Mouse (Mus musculus) ES-Bruce4 (cell line): ENCODE measurements around the gene Arrdc3. TPM values are rescaled to one million over a fixed set of nuclear protein-coding genes. Genes with fewer than 3 reads are reported as not detected.

Source experiments
- H3K27ac ChIP-seq: 2 replicates; pipeline ENCODE4 v1.5.1; 2012; ENCODE audit warnings: low read length, inconsistent platforms; ENCODE audit not compliant: insufficient read depth
- H3K27me3 ChIP-seq: 2 replicates; pipeline ENCODE4 v1.6.1; 2012; ENCODE audit warnings: mild to moderate bottlenecking, low read length, inconsistent platforms; ENCODE audit not compliant: control insufficient read depth, poor library complexity, insufficient read depth, severe bottlenecking
- H3K36me3 ChIP-seq: 2 replicates; pipeline ENCODE4 v1.6.1; 2012; ENCODE audit warnings: inconsistent platforms, mild to moderate bottlenecking, low read length, moderate library complexity; ENCODE audit not compliant: control insufficient read depth, poor library complexity, insufficient read depth, severe bottlenecking
- H3K4me1 ChIP-seq: one replicate; pipeline ENCODE4 v1.8.1; 2011; ENCODE audit warnings: low read length; ENCODE audit not compliant: control insufficient read depth, insufficient read depth
- H3K4me3 ChIP-seq: 2 replicates; pipeline ENCODE4 v1.5.1; 2011; ENCODE audit warnings: low read depth, mild to moderate bottlenecking, low read length
- H3K9ac ChIP-seq: 2 replicates; pipeline ENCODE4 v1.6.1; 2012; ENCODE audit warnings: low read depth, mild to moderate bottlenecking, inconsistent platforms; ENCODE audit not compliant: poor library complexity, severe bottlenecking
- H3K9me3 ChIP-seq: replicated peaks from 2 replicates; pipeline ENCODE4 v1.6.1; 2012; ENCODE audit warnings: mild to moderate bottlenecking, low read length, inconsistent platforms; ENCODE audit not compliant: control insufficient read depth, poor library complexity, insufficient read depth, severe bottlenecking
- CTCF ChIP-seq: IDR thresholded peaks from one replicate; pipeline ENCODE4 v1.8.1; 2011; ENCODE audit warnings: low read depth, low read length
- EP300 ChIP-seq: IDR thresholded peaks from 2 replicates; pipeline ENCODE4 v1.6.1; 2011; ENCODE audit warnings: low read depth, low read length; ENCODE audit not compliant: insufficient read depth
- POLR2A ChIP-seq: IDR thresholded peaks from one replicate; pipeline ENCODE4 v1.8.1; 2011; ENCODE audit warnings: low read length; ENCODE audit not compliant: insufficient read depth
- polyA plus RNA-seq: library from polyadenylated mRNA; stranded (reverse); fragments of >200 nt; gene quantifications from 2 replicates; pipeline ENCODE4 v1.2.4, GENCODE M21; 2011; ENCODE audit warnings: low read depth; ENCODE audit not compliant: missing spikeins, insufficient read depth, insufficient read length

Arrdc3 gene
- polyA plus RNA-seq: 27.5 and 29.5 TPM in 2 replicates

DNA sequence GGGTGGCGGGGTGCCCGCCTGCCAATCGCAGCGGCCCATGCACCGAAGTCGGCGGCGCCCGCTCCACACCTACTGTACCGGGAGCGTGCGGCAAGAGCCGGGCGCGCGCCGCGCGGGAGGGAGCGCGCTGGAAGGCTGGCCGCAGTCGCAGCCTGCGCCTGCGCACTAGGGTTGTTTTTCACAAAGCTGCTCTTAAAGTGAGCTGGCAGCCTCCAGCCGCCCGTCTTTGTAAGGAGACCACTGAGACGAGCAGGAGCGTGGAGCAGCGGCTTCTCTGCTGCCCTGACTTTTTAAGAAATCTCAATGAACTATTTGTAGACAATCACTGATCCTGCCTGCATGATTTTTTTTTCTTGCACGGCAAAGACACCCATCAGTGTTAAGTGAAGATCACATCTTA is at the start of gene Arrdc3:
TSS of gene Arrdc3 (plus strand) at position 195 of the 400 bp plus-strand sequence.
- no peaks in the 10 kb centered on the region for H3K4me1 ChIP-seq
- peak within 1 kb of the TSS; percentile 98 for H3K27ac ChIP-seq
- peaks cover 7% of the 10 kb centered on the region for H3K36me3 ChIP-seq
- peak within 1 kb of the TSS; percentile 83 for H3K9ac ChIP-seq
- no peaks in the 10 kb centered on the region for H3K27me3 ChIP-seq
- TF ChIP-seq POLR2A: peak; percentile 99
- TF ChIP-seq EP300: 0 out of 2 replicates have a peak, but pooled peaks have one; percentile 24
- TF ChIP-seq CTCF: no peak
- H3K9me3 ChIP-seq: no peaks in the 10 kb centered on the region
- peak within 1 kb of the TSS; percentile 80 for H3K4me3 ChIP-seq

DNA sequence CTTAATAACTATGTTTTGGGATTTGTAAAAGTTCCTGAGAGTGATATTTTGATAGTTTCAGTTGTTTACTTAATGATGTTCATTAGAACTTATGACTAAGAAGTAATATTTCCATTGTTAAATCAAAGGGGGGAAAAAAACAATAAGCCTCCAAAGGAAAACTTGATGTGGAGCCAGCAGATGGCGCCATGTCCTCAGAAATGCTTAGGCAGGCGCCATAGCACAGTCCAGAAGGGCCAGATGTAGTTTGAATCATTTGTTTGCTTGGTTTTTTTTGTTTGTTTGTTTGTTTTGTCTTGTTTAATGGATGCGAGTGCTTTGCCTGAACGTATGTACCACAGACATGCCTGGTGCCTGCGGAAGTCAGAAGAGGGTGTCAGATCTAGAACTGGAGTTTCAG is 21.0 kb upstream of the Arrdc3 start:
- H3K4me1 ChIP-seq: no peaks in the 10 kb centered on the region
- TF ChIP-seq CTCF (peak; percentile 78), EP300 (no peak)
- no peak overlapping the region for H3K9ac ChIP-seq

DNA sequence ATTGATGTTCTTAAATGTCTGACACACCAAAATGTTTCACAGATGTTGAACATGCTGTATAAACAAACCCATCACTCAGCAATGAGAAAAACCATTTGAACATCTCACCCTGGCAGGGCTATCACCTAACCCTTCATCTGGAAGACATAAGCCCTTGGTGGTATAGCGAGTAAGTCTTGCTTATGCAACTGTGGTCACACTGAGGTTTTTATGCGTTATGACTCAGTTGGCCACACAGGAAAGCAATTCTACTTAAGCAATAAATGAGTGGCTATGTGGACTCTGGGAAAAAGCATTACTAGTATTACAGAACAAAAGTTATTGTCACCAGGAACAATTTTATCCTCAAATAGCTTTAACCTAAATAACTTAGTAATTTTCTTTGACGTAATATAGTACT is 19.0 kb upstream of the Arrdc3 start:
- no peaks in the 10 kb centered on the region for H3K4me1 ChIP-seq
- no peak overlapping the region for H3K9ac ChIP-seq
- H3K27me3 ChIP-seq: no peaks in the 10 kb centered on the region
- H3K36me3 ChIP-seq: no peaks in the 10 kb centered on the region
- no peak for TF ChIP-seq CTCF
- no peak for TF ChIP-seq POLR2A
- no peak for TF ChIP-seq EP300
- H3K4me3 ChIP-seq: no peak overlapping the region
- no peak overlapping the region for H3K27ac ChIP-seq
- H3K9me3 ChIP-seq: no peaks in the 10 kb centered on the region

More for the DNA sequence above, 21.0 kb upstream of the Arrdc3 start:
- H3K4me3 ChIP-seq: no peak overlapping the region
- no peak overlapping the region for H3K27ac ChIP-seq
- H3K27me3 ChIP-seq: no peaks in the 10 kb centered on the region
- H3K9me3 ChIP-seq: no peaks in the 10 kb centered on the region
- no peaks in the 10 kb centered on the region for H3K36me3 ChIP-seq

DNA sequence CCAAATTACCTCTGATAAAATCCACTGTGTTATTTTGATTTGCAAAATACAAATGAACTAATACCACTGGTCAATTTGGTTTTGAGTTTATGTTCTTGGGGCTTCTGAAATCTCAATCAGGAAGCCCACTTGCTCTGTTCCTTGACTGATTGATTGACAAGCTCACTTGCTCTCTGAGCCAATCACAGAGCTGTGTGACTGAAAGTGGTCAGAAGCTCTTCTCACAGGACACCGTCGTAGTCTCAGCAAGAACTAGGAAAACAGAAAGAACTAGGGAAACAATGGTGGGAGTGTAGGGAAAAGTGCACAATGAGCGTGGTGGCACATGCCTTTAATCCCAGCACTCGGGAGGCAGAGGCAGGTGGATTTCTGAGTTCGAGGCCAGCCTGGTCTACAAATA is 8.1 kb upstream of the Arrdc3 start:
- no peaks in the 10 kb centered on the region for H3K36me3 ChIP-seq
- no peaks in the 10 kb centered on the region for H3K9me3 ChIP-seq
- H3K9ac ChIP-seq: no peak overlapping the region
- no peaks in the 10 kb centered on the region; the same call in 1 of the 2 replicates for H3K27me3 ChIP-seq
- no peak overlapping the region for H3K27ac ChIP-seq
- H3K4me3 ChIP-seq: no peak overlapping the region
- TF ChIP-seq POLR2A: no peak
- TF ChIP-seq EP300: no peak
- TF ChIP-seq CTCF: no peak
- no peaks in the 10 kb centered on the region for H3K4me1 ChIP-seq

DNA sequence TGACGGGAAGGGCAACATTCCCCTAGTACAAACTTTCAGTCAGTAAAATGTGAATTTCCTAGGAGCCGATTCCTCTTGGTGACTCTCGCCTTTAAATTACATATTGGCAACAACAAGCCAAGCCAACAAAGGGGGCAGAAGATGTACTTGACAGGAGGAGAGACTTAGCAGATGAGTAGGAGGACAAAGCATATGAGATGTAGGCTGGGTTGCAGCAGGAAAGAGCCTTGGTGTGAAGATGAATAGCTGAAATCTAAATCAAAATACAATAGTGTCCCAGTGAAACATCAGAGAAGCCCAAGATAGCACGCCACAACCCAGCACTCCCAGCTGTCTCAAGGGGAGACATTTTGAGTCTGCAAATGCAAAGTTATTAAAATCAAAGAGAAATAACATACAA is 2.4 kb upstream of the Arrdc3 start:
- no peaks in the 10 kb centered on the region for H3K36me3 ChIP-seq
- H3K9ac ChIP-seq: no peak overlapping the region
- H3K27ac ChIP-seq: no peak overlapping the region
- no peaks in the 10 kb centered on the region for H3K9me3 ChIP-seq
- H3K4me3 ChIP-seq: no peak overlapping the region
- no peaks in the 10 kb centered on the region for H3K4me1 ChIP-seq
- TF ChIP-seq CTCF: no peak
- TF ChIP-seq POLR2A: no peak
- no peak for TF ChIP-seq EP300
- H3K27me3 ChIP-seq: no peaks in the 10 kb centered on the region; the same call in 1 of the 2 replicates

DNA sequence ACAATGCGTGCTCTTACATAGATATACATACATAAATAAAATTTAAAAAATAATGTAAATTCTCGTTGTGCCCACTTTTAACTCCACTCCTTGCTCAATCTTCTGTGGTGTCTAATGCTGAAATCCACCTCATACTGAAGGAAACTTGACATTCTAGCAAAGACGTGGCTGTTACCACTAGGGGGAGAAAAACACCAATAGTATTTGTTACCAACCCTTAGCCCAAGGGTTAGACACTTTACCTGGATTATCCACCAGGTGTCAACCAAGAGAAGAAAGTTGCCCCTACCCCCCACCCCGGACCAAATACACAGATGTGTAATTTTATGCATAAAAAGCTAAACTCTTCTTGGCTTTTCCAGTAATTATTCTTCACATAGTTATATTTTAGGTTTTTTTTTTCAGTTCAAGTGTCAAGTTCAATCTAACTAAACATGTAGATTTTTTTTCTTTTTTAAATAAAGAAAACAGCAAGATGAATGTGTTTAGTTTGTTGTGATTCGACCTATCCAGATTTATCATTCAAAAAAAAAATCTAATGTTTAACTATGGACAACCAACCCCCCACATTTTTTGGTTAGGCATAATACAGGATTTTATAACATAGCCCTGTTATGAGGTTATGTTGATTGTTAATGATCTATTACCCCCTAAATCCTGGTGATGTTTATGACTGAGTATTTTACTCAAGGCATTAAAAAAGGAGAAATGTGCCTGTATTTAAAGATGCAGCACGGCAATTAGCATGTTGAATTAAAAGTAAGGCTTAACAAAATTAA is 1.3 kb upstream of the Arrdc3 start:
- no peak overlapping the region for H3K27ac ChIP-seq
- no peak overlapping the region for H3K4me3 ChIP-seq
- TF ChIP-seq EP300 (no peak), CTCF (peak; percentile 11)
- H3K27me3 ChIP-seq: no peaks in the 10 kb centered on the region
- H3K9me3 ChIP-seq: no peaks in the 10 kb centered on the region
- no peaks in the 10 kb centered on the region for H3K36me3 ChIP-seq
- peak overlapping the region; percentile 83; the same call in 1 of the 2 replicates for H3K9ac ChIP-seq
- no peaks in the 10 kb centered on the region for H3K4me1 ChIP-seq
